Mouse (Mus musculus): ENCODE results near the gene Zscan2. TPM values are rescaled to one million over a fixed set of nuclear protein-coding genes. Genes with fewer than 3 reads are reported as not detected.
"Not testable (repeated sequence)": the region's sequence is repeated elsewhere in the genome, so short reads cannot be mapped to it uniquely, and the experiment has no call there.

Zscan2 gene
- polyA plus RNA-seq, 1 experiment from 2014 or later, result 5.6 TPM

GRCm38 (mm10) chr7:80830193-80830803, 30.4 kb upstream of the Zscan2 start:
- H3K4me1 ChIP-seq (ENCODE audit: control insufficient read depth, insufficient read depth, low read length), result 0 out of 2 replicates have a peak, but pooled peaks cover 2% of the 10 kb centered on the region
- H3K27me3 ChIP-seq (replicated peaks; ENCODE audit: control insufficient read depth, insufficient read depth, low read length), result no peaks in the 10 kb centered on the region
- WGBS, result 87% methylated on average over 15 of the region's 15 CpGs
- H3K9me3 ChIP-seq (replicated peaks; ENCODE audit: control insufficient read depth, low read length), result no peaks in the 10 kb centered on the region
- no peak overlapping the region for H3K4me2 ChIP-seq (ENCODE audit: low read length)
- H3K36me3 ChIP-seq (ENCODE audit: control insufficient read depth, insufficient read depth, low read length), result no peaks in the 10 kb centered on the region
- no peak overlapping the region for H3K4me3 ChIP-seq (ENCODE audit: low read depth, low read length)
- ATAC-seq (no peak), DNase-seq (ENCODE audit: low spot score) (no peak)
- H3K9ac ChIP-seq (ENCODE audit: low read length), result no peak overlapping the region
- H3K27ac ChIP-seq (ENCODE audit: low read depth, low read length), result no peak overlapping the region

GRCm38 (mm10) chr7:80832191-80832590, 28.5 kb upstream of the Zscan2 start:
- 29% methylated on average over 4 of the region's 4 CpGs for WGBS
- Histone ChIP-seq H3K27me3 (replicated peaks; ENCODE audit: control insufficient read depth, insufficient read depth, low read length) (no peaks in the 10 kb centered on the region), H3K36me3 (ENCODE audit: control insufficient read depth, insufficient read depth, low read length) (no peaks in the 10 kb centered on the region), H3K27ac (ENCODE audit: low read depth, low read length) (no peak overlapping the region), H3K9me3 (replicated peaks; ENCODE audit: control insufficient read depth, low read length) (no peaks in the 10 kb centered on the region), H3K4me3 (ENCODE audit: low read depth, low read length) (no peak overlapping the region), H3K4me2 (ENCODE audit: low read length) (no peak overlapping the region), H3K4me1 (ENCODE audit: control insufficient read depth, insufficient read depth, low read length) (0 out of 2 replicates have a peak, but pooled peaks cover 2% of the 10 kb centered on the region), H3K9ac (ENCODE audit: low read length) (no peak overlapping the region)
- DNase-seq (ENCODE audit: low spot score), result peak; percentile 50
- no peak for ATAC-seq

- ATAC-seq (peak; percentile 94), DNase-seq (ENCODE audit: low spot score) (peak; percentile 85)
- H3K27ac ChIP-seq (ENCODE audit: low read depth, low read length); H3K9ac ChIP-seq (ENCODE audit: low read length); H3K4me3 ChIP-seq (ENCODE audit: low read depth, low read length); H3K9me3 ChIP-seq (replicated peaks; ENCODE audit: control insufficient read depth, low read length); H3K27me3 ChIP-seq (replicated peaks; ENCODE audit: control insufficient read depth, insufficient read depth, low read length); H3K4me1 ChIP-seq (ENCODE audit: control insufficient read depth, insufficient read depth, low read length); H3K36me3 ChIP-seq (ENCODE audit: control insufficient read depth, insufficient read depth, low read length): not testable (repeated sequence)
- H3K4me2 ChIP-seq (ENCODE audit: low read length), result peak overlapping the region; percentile 26; the same call in 1 of the 2 replicates
- WGBS, result 15% methylated on average over 13 of the region's 14 CpGs
Measured at GRCm38 (mm10) chr7:80832996-80833650, 27.6 kb upstream of the Zscan2 start.

GRCm38 (mm10) chr7:80833651-80834532, 26.8 kb upstream of the Zscan2 start:
- no peaks in the 10 kb centered on the region for H3K27me3 ChIP-seq (replicated peaks; ENCODE audit: control insufficient read depth, insufficient read depth, low read length)
- H3K9me3 ChIP-seq (replicated peaks; ENCODE audit: control insufficient read depth, low read length), result no peaks in the 10 kb centered on the region
- 36% methylated on average over 12 of the region's 12 CpGs for WGBS
- no peak overlapping the region for H3K4me3 ChIP-seq (ENCODE audit: low read depth, low read length)
- H3K4me1 ChIP-seq (ENCODE audit: control insufficient read depth, insufficient read depth, low read length), result 0 out of 2 replicates have a peak, but pooled peaks cover 2% of the 10 kb centered on the region
- DNase-seq (ENCODE audit: low spot score) (no peak), ATAC-seq (no peak)
- no peak overlapping the region for H3K9ac ChIP-seq (ENCODE audit: low read length)
- H3K27ac ChIP-seq (ENCODE audit: low read depth, low read length), result no peak overlapping the region
- no peak overlapping the region for H3K4me2 ChIP-seq (ENCODE audit: low read length)
- no peaks in the 10 kb centered on the region for H3K36me3 ChIP-seq (ENCODE audit: control insufficient read depth, insufficient read depth, low read length)

GRCm38 (mm10) chr7:80835984-80836652, 24.6 kb upstream of the Zscan2 start:
- H3K4me1 ChIP-seq (ENCODE audit: control insufficient read depth, insufficient read depth, low read length), result 0 out of 2 replicates have a peak, but pooled peaks cover 2% of the 10 kb centered on the region
- H3K9ac ChIP-seq (ENCODE audit: low read length), result no peak overlapping the region
- H3K9me3 ChIP-seq (replicated peaks; ENCODE audit: control insufficient read depth, low read length), result no peaks in the 10 kb centered on the region
- ATAC-seq (no peak), DNase-seq (ENCODE audit: low spot score) (no peak)
- no peaks in the 10 kb centered on the region for H3K27me3 ChIP-seq (replicated peaks; ENCODE audit: control insufficient read depth, insufficient read depth, low read length)
- H3K36me3 ChIP-seq (ENCODE audit: control insufficient read depth, insufficient read depth, low read length), result no peaks in the 10 kb centered on the region
- H3K27ac ChIP-seq (ENCODE audit: low read depth, low read length), result no peak overlapping the region
- 84% methylated on average over 4 of the region's 4 CpGs for WGBS
- H3K4me3 ChIP-seq (ENCODE audit: low read depth, low read length), result no peak overlapping the region
- H3K4me2 ChIP-seq (ENCODE audit: low read length), result no peak overlapping the region

GRCm38 (mm10) chr7:80837736-80838135, 23.0 kb upstream of the Zscan2 start:
- no peaks in the 10 kb centered on the region for H3K36me3 ChIP-seq (ENCODE audit: control insufficient read depth, insufficient read depth, low read length)
- H3K9ac ChIP-seq (ENCODE audit: low read length), result no peak overlapping the region
- DNase-seq (ENCODE audit: low spot score) (no peak), ATAC-seq (no peak)
- H3K9me3 ChIP-seq (replicated peaks; ENCODE audit: control insufficient read depth, low read length), result no peaks in the 10 kb centered on the region
- H3K27me3 ChIP-seq (replicated peaks; ENCODE audit: control insufficient read depth, insufficient read depth, low read length), result no peaks in the 10 kb centered on the region
- H3K4me1 ChIP-seq (ENCODE audit: control insufficient read depth, insufficient read depth, low read length), result 0 out of 2 replicates have a peak, but pooled peaks cover 2% of the 10 kb centered on the region
- WGBS, result 62% methylated on average over 9 of the region's 9 CpGs
- H3K27ac ChIP-seq (ENCODE audit: low read depth, low read length), result no peak overlapping the region
- H3K4me3 ChIP-seq (ENCODE audit: low read depth, low read length), result no peak overlapping the region
- H3K4me2 ChIP-seq (ENCODE audit: low read length), result no peak overlapping the region

- no peaks in the 10 kb centered on the region for H3K4me1 ChIP-seq (ENCODE audit: control insufficient read depth, insufficient read depth, low read length)
- no peak overlapping the region for H3K9ac ChIP-seq (ENCODE audit: low read length)
- DNase-seq (ENCODE audit: low spot score), result no peak
- no peak overlapping the region for H3K27ac ChIP-seq (ENCODE audit: low read depth, low read length)
- H3K27me3 ChIP-seq (replicated peaks; ENCODE audit: control insufficient read depth, insufficient read depth, low read length), result no peaks in the 10 kb centered on the region
- no peaks in the 10 kb centered on the region for H3K9me3 ChIP-seq (replicated peaks; ENCODE audit: control insufficient read depth, low read length)
- no peaks in the 10 kb centered on the region for H3K36me3 ChIP-seq (ENCODE audit: control insufficient read depth, insufficient read depth, low read length)
- whole genome bisulfite sequencing, result 50% methylated on average over 7 of the region's 7 CpGs
- no peak overlapping the region for H3K4me3 ChIP-seq (ENCODE audit: low read depth, low read length)
- no peak for ATAC-seq
- H3K4me2 ChIP-seq (ENCODE audit: low read length), result no peak overlapping the region
Measured at GRCm38 (mm10) chr7:80838247-80838646, 22.5 kb upstream of the Zscan2 start.

- DNase-seq (ENCODE audit: low spot score) (no peak), ATAC-seq (no peak)
- H3K4me2 ChIP-seq (ENCODE audit: low read length), result no peak overlapping the region
- H3K27ac ChIP-seq (ENCODE audit: low read depth, low read length), result no peak overlapping the region
- H3K4me3 ChIP-seq (ENCODE audit: low read depth, low read length), result no peak overlapping the region
- no peaks in the 10 kb centered on the region for H3K4me1 ChIP-seq (ENCODE audit: control insufficient read depth, insufficient read depth, low read length)
- no peaks in the 10 kb centered on the region for H3K27me3 ChIP-seq (replicated peaks; ENCODE audit: control insufficient read depth, insufficient read depth, low read length)
- no peaks in the 10 kb centered on the region for H3K9me3 ChIP-seq (replicated peaks; ENCODE audit: control insufficient read depth, low read length)
- H3K36me3 ChIP-seq (ENCODE audit: control insufficient read depth, insufficient read depth, low read length), result no peaks in the 10 kb centered on the region
- H3K9ac ChIP-seq (ENCODE audit: low read length), result no peak overlapping the region
Measured at GRCm38 (mm10) chr7:80839755-80840154, 21.0 kb upstream of the Zscan2 start.

Data from forebrain, embryonic 14.5 days (tissue).